Mouse (Mus musculus): ENCODE data around the gene Gm21970.

Gm21970 gene

DNA sequence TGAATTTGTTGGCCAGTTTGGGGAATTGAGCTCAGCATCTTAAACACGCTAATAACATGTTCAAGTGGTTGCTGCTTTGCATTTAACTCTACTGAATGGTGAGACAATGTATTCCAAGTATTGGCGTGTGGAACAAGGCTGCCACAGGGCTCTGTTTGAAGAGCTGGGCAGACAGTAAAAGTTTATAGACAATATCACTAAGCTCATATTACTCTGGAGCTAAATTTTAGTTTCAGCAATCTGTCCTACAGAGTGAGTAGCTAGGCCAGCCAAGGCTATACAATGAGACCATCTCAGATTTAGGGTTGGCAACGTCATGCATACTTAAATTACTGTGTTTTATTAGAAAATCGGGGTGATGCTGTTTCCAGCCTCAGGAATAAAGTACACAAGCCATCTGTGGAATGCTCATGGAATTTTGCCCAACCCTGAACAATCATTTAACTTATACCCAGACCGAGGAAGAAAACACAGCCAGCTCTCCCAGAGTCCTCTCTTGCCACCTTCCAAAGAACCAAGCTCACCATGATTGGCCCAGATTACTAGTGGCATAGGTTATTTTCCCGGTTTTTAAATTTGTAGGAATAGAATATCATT is 10.1 kb downstream of the Gm21970 start:
- in situ Hi-C loops (cut with MseI, MboI), result no loop called here

DNA sequence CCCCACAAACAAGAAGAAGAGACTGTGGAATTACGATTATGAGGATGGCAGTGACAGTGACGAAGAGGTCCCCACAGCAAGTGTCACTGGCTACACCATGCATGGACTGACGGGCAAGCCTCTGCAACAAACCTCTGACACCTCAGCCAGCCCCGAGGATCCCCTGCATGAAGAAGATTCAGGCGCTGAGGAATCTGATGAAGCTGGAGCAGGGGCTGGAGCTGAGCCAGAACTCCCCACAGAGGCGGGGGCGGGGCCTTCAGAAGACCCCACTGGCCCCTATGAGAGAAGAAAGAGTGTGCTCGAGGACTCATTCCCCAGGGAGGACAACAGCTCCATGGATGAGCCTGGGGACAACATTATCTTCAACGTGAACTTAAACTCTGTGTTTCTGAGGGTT is 12.3 kb downstream of the Gm21970 start:
- in situ Hi-C loops (cut with MseI, MboI), result no loop called here

DNA sequence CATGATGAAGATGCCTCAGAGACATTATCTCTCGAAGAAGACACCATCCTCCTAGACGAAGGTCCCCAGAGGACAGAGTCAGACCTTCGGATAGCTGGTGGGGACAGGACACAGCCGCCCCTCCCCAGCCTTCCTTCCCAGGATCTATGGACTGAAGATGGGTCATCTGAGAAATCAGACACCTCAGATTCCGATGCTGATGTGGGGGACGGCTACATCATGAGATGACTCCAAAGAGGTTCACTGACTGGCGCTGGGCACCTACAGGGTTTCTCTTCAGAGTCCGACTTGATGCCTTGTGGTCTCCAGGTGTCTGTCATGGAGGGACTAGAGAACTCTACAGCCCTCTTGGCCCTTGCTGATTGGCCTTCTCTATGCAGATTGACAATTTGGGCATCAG is 12.7 kb downstream of the Gm21970 start:
- in situ Hi-C loops (cut with MseI, MboI), result no loop called here

DNA sequence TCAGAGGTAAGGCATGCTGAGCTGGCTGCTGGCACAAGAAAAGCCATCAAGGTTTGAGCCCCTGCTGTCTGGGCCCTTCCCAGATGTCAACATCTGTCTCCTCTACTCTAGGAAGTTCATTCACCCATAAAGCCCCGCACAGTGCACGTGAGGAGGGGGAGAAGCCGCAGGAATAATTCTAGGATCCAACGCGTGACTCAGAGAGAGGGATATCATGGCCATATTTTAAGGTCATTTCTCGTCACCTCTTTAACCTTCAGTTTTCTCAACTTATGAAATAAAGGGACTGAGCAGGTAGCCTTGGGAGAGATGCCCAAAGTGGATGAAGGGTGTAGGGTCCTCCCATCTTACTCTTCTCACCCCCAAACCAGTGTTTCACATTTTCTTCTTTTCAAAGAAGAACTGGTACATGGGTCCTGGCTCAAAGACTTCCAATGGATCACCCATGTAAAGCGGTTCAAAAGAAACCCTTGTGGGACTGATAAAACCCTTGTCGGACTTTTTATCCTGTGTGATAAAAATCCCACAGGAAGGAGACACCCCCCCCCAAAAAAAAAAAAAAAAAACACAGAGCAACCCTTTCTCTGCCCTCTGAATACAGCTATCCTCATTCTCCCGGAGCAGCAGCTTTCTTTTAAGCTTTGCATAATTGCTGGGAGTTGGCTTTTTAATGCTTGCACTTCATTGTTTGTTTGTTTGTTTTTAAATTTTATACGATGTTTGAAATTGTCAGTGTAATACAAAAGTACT is 13.5 kb downstream of the Gm21970 start:
- in situ Hi-C loops (cut with MseI, MboI), result no loop called here

DNA sequence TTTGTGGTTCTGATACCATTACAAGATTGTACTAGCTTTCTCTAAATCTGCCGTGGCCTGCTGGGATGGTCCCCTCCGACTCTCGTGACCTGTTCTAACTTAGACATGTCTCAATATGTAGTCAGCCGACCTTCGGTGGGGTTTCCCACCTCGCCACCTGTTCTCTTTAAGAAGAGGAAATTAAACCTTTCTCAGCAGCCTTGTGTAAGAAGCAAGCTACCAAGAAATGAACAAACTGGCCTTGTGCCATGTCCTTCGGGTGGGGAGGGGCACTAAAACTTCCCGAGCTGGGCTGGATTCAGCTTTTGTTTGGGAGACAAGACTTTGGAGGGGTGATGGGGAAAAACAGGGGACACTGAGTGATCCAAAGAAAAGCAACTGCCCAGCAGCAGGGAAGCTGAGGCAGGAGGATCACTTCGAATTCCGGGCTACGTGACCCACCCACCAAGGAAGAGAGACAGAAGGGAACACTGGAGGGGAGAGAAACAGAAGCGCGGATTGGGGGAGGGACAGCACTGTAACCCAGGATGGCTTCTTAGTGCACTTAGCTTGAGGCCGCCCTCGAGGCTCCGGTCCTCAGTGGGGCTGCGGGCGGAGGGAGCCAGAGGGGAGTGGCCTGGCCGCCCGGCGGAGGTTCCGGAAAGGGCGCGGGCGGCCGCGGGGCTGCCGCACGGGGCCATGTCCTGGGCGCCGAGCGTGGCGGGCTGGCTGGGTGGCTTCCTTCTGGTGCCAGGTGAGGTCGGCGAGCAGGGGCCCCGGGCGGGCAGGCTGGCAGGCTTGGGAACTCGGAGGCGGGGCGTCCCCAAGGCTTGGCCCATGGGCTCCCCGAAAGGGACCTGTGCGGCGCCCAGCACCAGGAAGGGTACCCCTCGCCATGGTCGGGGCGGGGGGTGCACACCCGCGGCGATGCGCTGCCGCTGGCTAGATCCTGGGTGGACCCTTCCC is 14.4 kb downstream of the Gm21970 start, which contains the start of gene Il10rb:
Gene Il10rb, plus strand, starts transcription at position 525 of the 945 bp plus-strand sequence.
- in situ Hi-C loops (cut with MseI, MboI), result no loop called here

DNA sequence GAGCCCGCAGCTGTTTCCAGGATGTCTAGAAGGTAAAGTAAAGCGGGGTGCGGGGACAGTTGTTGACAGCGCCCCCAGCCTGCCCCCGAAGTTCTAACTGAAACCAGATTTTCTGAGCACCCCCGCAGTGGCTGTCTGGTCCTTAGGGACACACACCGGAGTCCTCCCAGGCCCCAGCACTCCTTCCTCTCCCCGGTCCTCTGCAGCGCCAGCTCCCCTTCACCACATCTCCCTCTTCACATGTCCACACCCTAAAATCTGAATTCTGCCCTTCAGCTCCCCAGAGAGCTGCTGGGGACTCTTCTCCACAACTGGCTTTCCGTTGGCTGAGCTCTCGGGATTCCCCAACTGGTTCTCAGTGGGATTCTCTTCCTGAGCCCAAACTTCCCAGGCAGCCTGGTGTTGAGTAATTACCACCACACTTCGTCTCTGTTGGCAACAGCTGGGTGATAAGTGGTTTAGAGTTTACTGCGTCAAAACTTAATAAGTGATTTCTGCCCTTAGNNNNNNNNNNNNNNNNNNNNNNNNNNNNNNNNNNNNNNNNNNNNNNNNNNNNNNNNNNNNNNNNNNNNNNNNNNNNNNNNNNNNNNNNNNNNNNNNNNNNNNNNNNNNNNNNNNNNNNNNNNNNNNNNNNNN is 15.2 kb downstream of the Gm21970 start:
- in situ Hi-C loops (cut with MseI, MboI), result no loop called here

DNA sequence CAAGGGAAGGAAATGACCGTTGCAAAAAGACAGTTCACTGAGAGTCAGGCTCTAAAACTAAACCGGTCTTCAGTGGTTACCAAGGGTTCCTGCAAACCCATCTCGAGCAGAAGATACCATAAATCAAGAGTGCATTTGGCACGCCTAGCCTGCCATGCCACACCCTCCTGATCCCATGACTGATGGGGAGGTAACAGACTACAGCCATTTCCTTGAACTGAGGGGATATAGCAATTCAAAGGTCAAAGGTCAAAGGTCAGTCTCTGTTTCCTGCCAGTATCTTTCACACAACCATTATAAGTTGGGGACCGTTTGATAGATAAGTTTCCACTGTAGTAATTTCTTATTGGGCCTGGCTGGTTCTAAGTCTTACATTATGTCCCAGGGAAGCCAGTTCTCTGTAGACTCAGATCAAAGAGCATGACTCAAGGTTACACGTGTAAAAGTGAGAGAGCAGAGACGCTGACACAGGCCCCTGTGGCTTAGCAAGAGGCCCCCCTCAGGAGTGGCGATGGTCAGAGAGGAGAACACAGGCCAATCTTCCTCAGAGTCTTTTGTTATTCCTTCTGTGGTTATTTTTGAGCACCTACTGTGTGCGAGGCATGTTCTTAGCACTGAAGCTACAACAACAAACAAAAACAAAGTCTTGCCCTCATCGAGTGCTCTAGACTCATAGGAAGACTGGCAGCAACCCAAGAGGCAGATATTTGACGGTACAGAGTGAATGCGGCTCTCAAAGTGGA is 21.8 kb downstream of the Gm21970 start:
- in situ Hi-C loops (cut with MseI, MboI), result no loop called here

DNA sequence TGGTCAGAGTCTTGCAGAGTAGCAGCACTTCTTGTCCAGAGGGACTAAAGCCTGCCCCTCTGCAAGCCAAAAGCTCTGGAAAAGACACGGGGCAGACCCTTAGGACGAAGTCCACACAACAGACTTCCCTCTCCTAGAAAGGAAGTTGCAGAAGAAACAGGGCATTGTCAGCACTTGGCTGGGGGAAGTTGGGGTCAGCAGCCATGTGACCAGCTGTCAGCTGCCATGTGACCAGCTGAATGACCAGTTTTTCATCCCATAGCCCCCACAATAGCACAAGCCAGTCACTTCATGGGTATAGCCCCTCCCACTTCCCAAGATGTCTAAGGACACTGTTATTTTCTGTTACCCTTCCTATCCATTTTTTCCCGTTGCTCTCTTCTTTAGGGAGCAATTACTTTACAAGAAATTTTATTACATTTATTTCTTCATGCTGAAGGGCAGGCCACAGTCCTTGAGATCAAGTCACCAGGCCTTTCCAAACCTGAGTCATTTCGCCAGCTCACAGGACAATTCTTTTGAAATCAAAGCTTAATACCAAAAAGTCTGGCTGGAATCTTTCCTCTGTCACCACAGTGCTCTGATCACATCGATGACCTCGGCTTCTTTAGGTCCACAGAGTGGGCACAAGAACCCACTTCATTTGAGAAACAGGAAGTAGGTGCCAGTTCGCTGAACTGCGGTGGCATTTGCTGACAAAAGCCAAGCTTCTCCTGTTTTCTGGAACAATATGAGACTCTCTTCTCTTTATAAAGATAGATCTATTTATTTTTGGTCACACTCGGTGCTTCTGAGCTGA is 24.1 kb downstream of the Gm21970 start:
- in situ Hi-C loops (cut with MseI, MboI), result no loop called here

DNA sequence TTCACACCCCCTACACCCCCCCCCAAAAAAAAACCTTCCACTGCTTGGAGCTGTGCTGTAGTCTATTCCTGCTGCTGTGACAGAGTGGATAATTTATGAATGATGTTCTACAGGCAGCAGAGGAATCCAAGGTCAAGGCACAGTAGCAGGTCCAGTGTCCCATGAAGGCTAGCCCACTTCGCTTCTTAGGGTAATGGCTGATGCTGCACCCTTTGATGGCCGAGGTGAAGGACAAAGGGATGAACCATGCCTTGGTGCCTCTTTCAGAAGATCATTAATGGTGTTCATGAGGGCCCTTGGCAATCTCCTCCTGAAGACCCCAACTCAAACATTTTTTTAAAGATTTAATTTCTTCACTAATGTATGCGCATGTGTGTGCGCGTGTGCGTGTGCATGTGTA is 24.8 kb downstream of the Gm21970 start:
- in situ Hi-C loops (cut with MseI, MboI), result no loop called here

DNA sequence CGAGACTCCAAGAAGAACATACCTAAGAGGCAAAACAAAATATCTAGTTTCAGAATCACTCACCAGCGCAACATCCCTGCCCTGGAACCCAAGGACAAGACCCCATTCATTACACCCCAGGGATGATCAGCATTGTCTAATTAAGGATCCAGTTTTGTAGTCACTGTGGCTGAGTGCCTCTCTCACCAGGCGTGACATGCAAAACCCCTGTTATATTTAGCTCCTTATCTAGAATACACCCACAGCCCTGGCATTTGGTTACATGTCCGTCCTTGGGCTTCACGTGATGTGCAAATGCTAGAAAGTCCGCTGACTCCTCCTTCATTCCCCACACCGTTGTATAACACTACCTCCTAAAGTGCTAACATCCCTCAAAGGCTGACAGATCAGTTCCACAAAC is 25.4 kb downstream of the Gm21970 start:
- in situ Hi-C loops (cut with MseI, MboI), result no loop called here

DNA sequence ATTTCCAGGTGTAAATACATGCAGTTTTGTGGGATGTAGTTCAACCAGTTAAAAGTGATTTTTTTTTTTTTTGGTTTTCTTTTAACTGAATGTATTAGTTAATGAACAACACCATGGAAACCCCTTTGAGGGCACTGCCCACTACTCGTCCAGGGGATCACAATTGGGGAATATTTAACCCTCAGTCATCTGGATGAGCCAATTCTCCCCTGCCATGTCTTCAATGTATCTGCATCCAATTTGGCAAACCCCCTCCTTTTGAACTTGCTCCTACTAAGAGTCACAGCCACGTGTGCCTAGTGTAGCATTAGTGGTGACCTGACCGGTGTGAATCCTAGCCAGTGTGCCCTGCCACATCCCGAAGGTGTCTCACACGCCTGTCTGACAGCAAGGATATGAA is 27.0 kb downstream of the Gm21970 start:
- in situ Hi-C loops (cut with MseI, MboI), result no loop called here

DNA sequence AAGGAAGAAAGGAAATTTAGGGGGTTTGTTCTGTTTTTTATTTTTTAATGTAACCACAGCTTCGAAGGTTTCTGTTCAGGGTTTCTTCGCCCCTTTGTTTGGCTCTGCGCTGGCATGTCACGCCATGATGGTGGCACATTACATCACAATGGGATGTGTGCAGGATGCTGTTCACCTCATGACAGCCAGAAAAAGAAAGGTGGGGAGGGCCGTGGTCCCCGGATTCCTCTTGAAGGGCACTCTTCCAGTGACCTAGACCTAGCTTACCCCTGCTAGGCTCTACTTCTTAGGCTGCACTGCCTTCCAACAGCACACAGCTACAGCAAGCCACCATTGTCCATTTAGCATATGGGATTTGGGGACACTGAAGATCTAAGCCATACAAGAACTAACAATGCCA is 34.3 kb downstream of the Gm21970 start:
- in situ Hi-C loops (cut with MseI, MboI), result no loop called here

DNA sequence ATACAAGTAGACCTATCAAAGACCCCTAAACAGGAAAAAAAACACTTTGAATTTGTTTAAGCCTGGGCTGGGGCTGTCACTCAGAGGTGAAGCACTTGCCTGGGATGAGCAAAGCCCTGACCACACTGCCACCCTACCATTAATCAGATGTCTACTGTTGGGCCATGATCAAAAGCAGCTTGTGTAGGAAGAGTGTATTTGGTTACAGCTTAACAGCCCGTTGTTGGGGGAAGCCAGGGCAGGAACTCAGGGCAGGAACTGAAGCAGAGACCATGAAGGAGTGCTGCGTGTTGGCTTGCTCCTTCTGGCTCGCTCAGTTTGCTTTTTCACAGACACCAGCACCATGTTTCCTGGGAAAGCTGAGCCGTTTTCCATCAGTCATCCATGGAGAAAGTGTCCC is 35.1 kb downstream of the Gm21970 start:
- in situ Hi-C loops (cut with MseI, MboI), result no loop called here

DNA sequence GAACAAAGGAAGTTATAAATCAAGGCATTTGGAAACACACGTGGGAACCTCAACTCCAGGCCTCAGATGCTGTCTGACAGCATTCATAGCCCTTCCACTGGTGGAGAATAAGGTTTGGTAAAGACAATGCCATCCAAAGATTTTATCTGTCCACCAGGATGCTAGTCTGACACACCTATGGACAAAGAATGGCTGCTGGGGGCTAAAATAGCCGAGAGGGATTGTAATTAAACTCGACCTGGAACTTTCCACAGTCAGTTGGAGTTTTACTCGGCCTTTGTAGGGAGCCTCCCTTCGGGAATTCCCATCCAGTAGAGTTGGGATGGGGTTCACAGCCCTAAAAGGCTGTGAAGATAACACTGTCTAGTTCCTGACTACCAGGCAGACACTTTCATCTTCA is 35.9 kb downstream of the Gm21970 start:
- in situ Hi-C loops (cut with MseI, MboI), result no loop called here

DNA sequence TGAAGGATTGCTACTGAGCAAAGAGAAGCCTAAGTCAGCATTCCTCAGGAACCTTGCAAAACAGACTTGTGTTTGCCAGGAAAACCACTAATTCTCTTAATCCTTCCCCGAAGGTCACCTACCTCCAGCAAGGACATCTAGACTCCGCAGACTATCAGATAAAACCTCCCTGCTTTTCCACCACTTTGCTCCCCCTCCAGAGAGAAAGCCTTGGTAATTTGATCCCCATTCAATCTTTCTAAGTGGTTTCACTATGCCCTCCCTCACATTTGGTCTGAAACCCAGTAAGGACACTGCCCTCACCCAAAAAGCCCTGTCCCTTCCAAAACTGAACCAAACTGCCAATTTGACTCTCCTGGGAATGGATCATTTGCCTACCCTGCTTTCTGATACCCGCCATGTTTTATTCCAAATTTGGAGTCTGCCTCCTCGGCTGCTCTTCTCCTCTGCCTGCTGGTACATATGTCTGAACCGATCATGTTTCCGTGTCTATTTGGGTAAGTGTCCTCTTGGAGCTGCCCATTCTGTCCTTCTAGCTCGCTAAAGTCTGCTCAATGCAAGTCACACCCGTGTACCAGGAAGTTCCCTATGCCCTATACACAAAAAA is 36.8 kb downstream of the Gm21970 start:
- in situ Hi-C loops (cut with MseI, MboI), result no loop called here

DNA sequence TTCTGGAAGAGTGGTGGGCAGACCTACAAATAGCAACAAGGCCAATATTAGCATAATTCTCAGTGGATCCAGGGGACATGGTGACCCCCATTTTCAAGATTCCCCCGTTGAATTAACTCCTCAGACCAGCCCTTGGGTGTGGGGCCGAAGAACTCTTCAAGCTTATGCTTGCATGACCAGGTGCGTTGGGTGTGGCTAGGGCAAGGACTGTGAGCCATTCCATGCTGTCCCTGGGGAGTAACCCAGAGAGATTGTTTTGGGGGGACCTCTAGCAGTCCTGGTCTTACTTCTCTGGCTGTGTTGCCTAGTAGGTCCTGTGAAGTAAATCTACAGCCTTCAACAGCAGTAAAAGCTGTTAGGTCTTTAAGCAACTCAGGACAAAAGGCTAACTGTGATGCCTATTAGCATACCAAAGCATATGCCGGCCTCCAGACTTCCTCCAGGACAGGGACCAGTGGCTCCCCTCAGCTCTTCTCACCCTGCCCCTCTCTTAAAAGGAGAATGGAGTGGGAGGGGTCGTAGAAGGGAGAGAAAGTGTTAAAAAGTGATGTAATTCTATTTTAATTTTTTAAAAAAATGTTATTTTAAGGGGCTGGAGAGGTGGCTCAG is 41.3 kb downstream of the Gm21970 start:
- in situ Hi-C loops (cut with MseI, MboI), result no loop called here

DNA sequence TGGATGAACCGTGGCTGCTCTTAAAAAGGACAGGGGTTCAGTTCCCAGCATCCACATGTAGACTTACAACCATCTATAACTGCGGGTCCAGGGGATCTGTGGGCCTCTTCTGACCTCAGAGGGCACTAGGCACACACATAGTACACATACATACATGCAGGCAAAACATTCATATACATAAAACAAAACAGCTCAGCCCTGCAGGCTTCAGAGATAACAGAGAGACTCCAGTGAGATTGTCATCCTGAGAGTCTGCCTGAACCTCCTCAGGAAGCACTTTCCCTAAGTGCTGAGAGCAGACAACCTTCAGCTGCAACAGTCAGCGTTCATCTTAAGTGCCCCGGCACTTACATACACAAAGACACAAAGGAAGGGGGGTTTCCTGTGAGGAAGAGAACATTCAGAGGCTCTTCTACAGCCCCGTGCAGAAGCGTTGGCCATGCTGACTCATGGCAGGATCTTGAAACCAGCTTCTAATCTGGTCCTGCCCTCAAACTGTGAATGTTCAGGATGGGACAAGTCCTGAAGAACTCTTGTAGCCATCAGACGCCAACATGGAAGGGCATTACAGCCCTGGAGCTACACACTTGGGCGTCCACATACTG is 41.9 kb downstream of the Gm21970 start:
- in situ Hi-C loops (cut with MseI, MboI), result no loop called here

DNA sequence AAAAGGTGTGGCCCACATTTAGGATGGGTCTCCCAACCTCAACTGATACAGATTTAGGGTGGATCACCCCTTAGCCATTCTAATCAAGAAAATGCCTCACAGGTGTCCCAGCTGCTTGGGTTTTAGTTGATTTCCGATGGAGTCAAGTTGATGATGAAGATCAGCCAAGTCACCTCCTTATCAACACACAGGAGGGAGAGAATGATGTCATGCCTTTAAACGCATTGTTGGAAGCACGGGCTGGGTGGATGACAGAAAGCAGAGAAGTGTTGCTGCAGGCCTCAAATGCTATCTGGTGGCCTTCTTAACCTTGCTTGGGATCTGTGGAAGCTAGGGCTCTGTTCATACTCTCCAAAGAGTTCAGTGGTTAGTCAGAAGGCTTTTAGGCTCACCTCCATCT is 42.6 kb downstream of the Gm21970 start:
- in situ Hi-C loops (cut with MseI, MboI), result no loop called here

DNA sequence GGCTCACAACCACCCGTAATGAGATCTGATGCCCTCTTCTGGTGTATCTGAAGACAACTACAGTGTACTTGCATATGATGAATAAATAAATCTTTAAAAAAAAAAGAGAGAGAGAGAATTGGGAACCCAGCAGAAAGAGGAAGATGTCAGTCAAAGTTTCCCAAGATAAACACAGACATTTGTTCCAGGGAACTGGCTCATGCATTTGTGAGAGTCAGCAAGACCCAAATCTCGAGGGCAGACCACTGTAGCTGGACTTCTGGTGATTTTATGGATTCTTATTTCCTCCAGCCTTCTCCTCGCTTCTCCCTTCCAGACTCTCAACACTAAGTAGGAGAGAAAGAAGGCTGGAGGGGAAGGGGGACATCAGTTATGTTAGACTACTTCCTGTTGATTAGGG is 46.6 kb downstream of the Gm21970 start:
- in situ Hi-C loops (cut with MseI, MboI), result no loop called here
